Mouse (Mus musculus): Measurements from ENCODE around the gene Prr14l. TPM values are rescaled to one million over a fixed set of nuclear protein-coding genes. Genes with fewer than 3 reads are reported as not detected.
"Not testable (repeated sequence)": the region's sequence is repeated elsewhere in the genome, so short reads cannot be mapped to it uniquely, and the experiment has no call there.

Prr14l gene
- polyA plus RNA-seq, 1 experiment = 11.2 TPM

- Histone ChIP-seq H3K4me3 (ENCODE audit: insufficient read depth, low read depth, low read length) (no peak overlapping the region), H3K36me3 (ENCODE audit: control insufficient read depth, insufficient read depth, low read length) (no peaks in the 10 kb centered on the region), H3K4me1 (ENCODE audit: control insufficient read depth, insufficient read depth, low read length) (no peaks in the 10 kb centered on the region), H3K27ac (ENCODE audit: insufficient read depth, low read depth, low read length) (no peak overlapping the region), H3K27me3 (replicated peaks; ENCODE audit: control insufficient read depth, insufficient read depth, low read length) (no peaks in the 10 kb centered on the region)
- TF ChIP-seq POLR2A (IDR thresholded peaks at IDR 0.05; ENCODE audit: low read depth, low read length) (no peak), CTCF (conservative IDR thresholded peaks at IDR 0.05; ENCODE audit: insufficient read depth, insufficient read length, low read depth, low read length) (no peak)
- 87% methylated on average over 1 of the region's 1 CpGs for WGBS
- DNase-seq = no peak
These were observed 7.0 kb upstream of the Prr14l start for GRCm38 (mm10) chr5:32861082-32861481.

GRCm38 (mm10) chr5:32857781-32858220, 3.7 kb upstream of the Prr14l start:
- Histone ChIP-seq H3K36me3 (ENCODE audit: control insufficient read depth, insufficient read depth, low read length) (no peaks in the 10 kb centered on the region), H3K27ac (ENCODE audit: insufficient read depth, low read depth, low read length) (0 out of 2 replicates have a peak overlapping the region, but pooled peaks have one; percentile 30), H3K4me1 (ENCODE audit: control insufficient read depth, insufficient read depth, low read length) (peaks cover 4% of the 10 kb centered on the region; the same call in 1 of the 2 replicates), H3K27me3 (replicated peaks; ENCODE audit: control insufficient read depth, insufficient read depth, low read length) (no peaks in the 10 kb centered on the region), H3K4me3 (ENCODE audit: insufficient read depth, low read depth, low read length) (peak overlapping the region; percentile 81)
- TF ChIP-seq CTCF (conservative IDR thresholded peaks at IDR 0.05; ENCODE audit: insufficient read depth, insufficient read length, low read depth, low read length) (no peak), POLR2A (IDR thresholded peaks at IDR 0.05; ENCODE audit: low read depth, low read length) (no peak)
- WGBS = 2% methylated on average over 6 of the region's 6 CpGs
- DNase-seq = peak; percentile 69

- H3K27me3 ChIP-seq (replicated peaks; ENCODE audit: control insufficient read depth, insufficient read depth, low read length); DNase-seq; H3K27ac ChIP-seq (ENCODE audit: insufficient read depth, low read depth, low read length); H3K4me3 ChIP-seq (ENCODE audit: insufficient read depth, low read depth, low read length); H3K36me3 ChIP-seq (ENCODE audit: control insufficient read depth, insufficient read depth, low read length); H3K4me1 ChIP-seq (ENCODE audit: control insufficient read depth, insufficient read depth, low read length): not testable (repeated sequence)
- WGBS = 80% methylated on average over 3 of the region's 3 CpGs
These were observed 1.2 kb upstream of the Prr14l start for GRCm38 (mm10) chr5:32855274-32855673.

- H3K27me3 ChIP-seq (replicated peaks; ENCODE audit: control insufficient read depth, insufficient read depth, low read length) = no peaks in the 10 kb centered on the region
- TF ChIP-seq POLR2A (IDR thresholded peaks at IDR 0.05; ENCODE audit: low read depth, low read length) = no peak
- TF ChIP-seq CTCF (conservative IDR thresholded peaks at IDR 0.05; ENCODE audit: insufficient read depth, insufficient read length, low read depth, low read length) = no peak
- H3K36me3 ChIP-seq (ENCODE audit: control insufficient read depth, insufficient read depth, low read length) = no peaks in the 10 kb centered on the region
- H3K27ac ChIP-seq (ENCODE audit: insufficient read depth, low read depth, low read length) = no peak overlapping the region
- WGBS = 87% methylated on average over 4 of the region's 4 CpGs
- no peak for DNase-seq
- peaks cover 9% of the 10 kb centered on the region; the same call in 1 of the 2 replicates for H3K4me1 ChIP-seq (ENCODE audit: control insufficient read depth, insufficient read depth, low read length)
- no peak overlapping the region for H3K4me3 ChIP-seq (ENCODE audit: insufficient read depth, low read depth, low read length)
These were observed 762 bp upstream of the Prr14l start for GRCm38 (mm10) chr5:32854818-32855217.

- 33% methylated on average over 6 of the region's 6 CpGs for WGBS
- TF ChIP-seq CTCF (conservative IDR thresholded peaks at IDR 0.05; ENCODE audit: insufficient read depth, insufficient read length, low read depth, low read length) (no peak), POLR2A (IDR thresholded peaks at IDR 0.05; ENCODE audit: low read depth, low read length) (no peak)
- H3K4me1 ChIP-seq (ENCODE audit: control insufficient read depth, insufficient read depth, low read length) = peaks cover 9% of the 10 kb centered on the region; the same call in 1 of the 2 replicates
- no peak overlapping the region for H3K27ac ChIP-seq (ENCODE audit: insufficient read depth, low read depth, low read length)
- no peak overlapping the region for H3K4me3 ChIP-seq (ENCODE audit: insufficient read depth, low read depth, low read length)
- DNase-seq = no peak
- H3K27me3 ChIP-seq (replicated peaks; ENCODE audit: control insufficient read depth, insufficient read depth, low read length) = no peaks in the 10 kb centered on the region
- no peaks in the 10 kb centered on the region for H3K36me3 ChIP-seq (ENCODE audit: control insufficient read depth, insufficient read depth, low read length)
These were observed 2.0 kb downstream of the Prr14l start for GRCm38 (mm10) chr5:32852026-32852425.

- WGBS = 70% methylated on average over 3 of the region's 3 CpGs
- not testable (repeated sequence) for DNase-seq; H3K36me3 ChIP-seq (ENCODE audit: control insufficient read depth, insufficient read depth, low read length)
These were observed 4.5 kb downstream of the Prr14l start for GRCm38 (mm10) chr5:32849580-32849979.

GRCm38 (mm10) chr5:32849178-32849577, 4.9 kb downstream of the Prr14l start:
- no peak for DNase-seq
- Histone ChIP-seq H3K4me3 (ENCODE audit: insufficient read depth, low read depth, low read length) (no peak overlapping the region), H3K27ac (ENCODE audit: insufficient read depth, low read depth, low read length) (no peak overlapping the region), H3K27me3 (replicated peaks; ENCODE audit: control insufficient read depth, insufficient read depth, low read length) (no peaks in the 10 kb centered on the region), H3K36me3 (ENCODE audit: control insufficient read depth, insufficient read depth, low read length) (no peaks in the 10 kb centered on the region), H3K4me1 (ENCODE audit: control insufficient read depth, insufficient read depth, low read length) (peaks cover 9% of the 10 kb centered on the region; the same call in 1 of the 2 replicates)
- WGBS = 85% methylated on average over 3 of the region's 3 CpGs
- TF ChIP-seq CTCF (conservative IDR thresholded peaks at IDR 0.05; ENCODE audit: insufficient read depth, insufficient read length, low read depth, low read length) (no peak), POLR2A (IDR thresholded peaks at IDR 0.05; ENCODE audit: low read depth, low read length) (no peak)

More at GRCm38 (mm10) chr5:32849580-32849979, 4.5 kb downstream of the Prr14l start:
- not testable (repeated sequence) for H3K27me3 ChIP-seq (replicated peaks; ENCODE audit: control insufficient read depth, insufficient read depth, low read length); H3K27ac ChIP-seq (ENCODE audit: insufficient read depth, low read depth, low read length); H3K4me3 ChIP-seq (ENCODE audit: insufficient read depth, low read depth, low read length); H3K4me1 ChIP-seq (ENCODE audit: control insufficient read depth, insufficient read depth, low read length)

GRCm38 (mm10) chr5:32840029-32840428, 14.0 kb downstream of the Prr14l start:
- H3K27ac ChIP-seq (ENCODE audit: insufficient read depth, low read depth, low read length) = no peak overlapping the region
- H3K4me3 ChIP-seq (ENCODE audit: insufficient read depth, low read depth, low read length) = no peak overlapping the region
- H3K36me3 ChIP-seq (ENCODE audit: control insufficient read depth, insufficient read depth, low read length) = peaks cover 2% of the 10 kb centered on the region
- 96% methylated on average over 2 of the region's 2 CpGs for WGBS
- TF ChIP-seq CTCF (conservative IDR thresholded peaks at IDR 0.05; ENCODE audit: insufficient read depth, insufficient read length, low read depth, low read length) = peak; percentile 17; the same call in 1 of the 2 replicates
- no peak for TF ChIP-seq POLR2A (IDR thresholded peaks at IDR 0.05; ENCODE audit: low read depth, low read length)
- no peak for DNase-seq
- no peaks in the 10 kb centered on the region for H3K4me1 ChIP-seq (ENCODE audit: control insufficient read depth, insufficient read depth, low read length)
- H3K27me3 ChIP-seq (replicated peaks; ENCODE audit: control insufficient read depth, insufficient read depth, low read length) = no peaks in the 10 kb centered on the region

All from kidney, adult 2 months (tissue).